ENCODE assay signal across 8 mouse cellular contexts in genomic region chr19:12006361-12006947, GRCm38 (mm10). TPM values are rescaled to one million over a fixed set of nuclear protein-coding genes. Genes with fewer than 3 reads are reported as not detected.
DNase-seq lines count a peak whose midpoint lies in the region; ATAC-seq and TF ChIP-seq lines count a peak whose summit lies in the region.

No protein-coding gene starts in this region.

- H3K4me2 ChIP-seq in forebrain, embryonic 16.5 days (ENCODE audit: low read length) = peak overlapping the region; percentile 58
- H3K4me2 ChIP-seq in liver, embryonic 12.5 days = peak overlapping the region; percentile 91
- peak overlapping the region; percentile 66 for H3K4me2 ChIP-seq in stomach, postnatal 0 days (replicated peaks; ENCODE audit: low read depth)

- peak overlapping the region; percentile 92 for H3K4me3 ChIP-seq in erythroblast, embryonic 14.5 days (replicated peaks)
- H3K4me3 ChIP-seq in testis, adult 2 months (ENCODE audit: control insufficient read depth, low read depth, low read length) = peak overlapping the region; percentile 63
- H3K4me3 ChIP-seq in forebrain, embryonic 16.5 days (replicated peaks; ENCODE audit: low read length) = peak overlapping the region; percentile 50
- H3K4me3 ChIP-seq in liver, embryonic 12.5 days = peak overlapping the region; percentile 64
- peak overlapping the region; percentile 70 for H3K4me3 ChIP-seq in stomach, postnatal 0 days (ENCODE audit: low read depth, low read length)

- H3K27me3 ChIP-seq in erythroblast, embryonic 14.5 days (ENCODE audit: control insufficient read depth) = no peaks in the 10 kb centered on the region
- no peaks in the 10 kb centered on the region for H3K27me3 ChIP-seq in testis, adult 2 months (ENCODE audit: control insufficient read depth, insufficient read depth, low read length)
- no peaks in the 10 kb centered on the region for H3K27me3 ChIP-seq in forebrain, embryonic 16.5 days (replicated peaks; ENCODE audit: control insufficient read depth, insufficient read depth, low read length)
- H3K27me3 ChIP-seq in liver, embryonic 12.5 days (replicated peaks) = no peaks in the 10 kb centered on the region
- H3K27me3 ChIP-seq in stomach, postnatal 0 days (ENCODE audit: control insufficient read depth, insufficient read depth, low read length) = no peaks in the 10 kb centered on the region

- TF ChIP-seq POLR2A in testis, adult 2 months (IDR thresholded peaks at IDR 0.05; ENCODE audit: control insufficient read depth, low read depth, low read length) = no peak

- no peak overlapping the region for H3K27ac ChIP-seq in testis, adult 2 months (ENCODE audit: control insufficient read depth, insufficient read depth, low read depth, low read length)
- peak overlapping the region; percentile 38 for H3K27ac ChIP-seq in forebrain, embryonic 16.5 days (ENCODE audit: low read length)
- peak overlapping the region; percentile 82 for H3K27ac ChIP-seq in liver, embryonic 12.5 days
- peak overlapping the region; percentile 92 for H3K27ac ChIP-seq in stomach, postnatal 0 days (replicated peaks)

- 2% methylated on average over 17 of the region's 17 CpGs for WGBS in forebrain, embryonic 16.5 days
- WGBS in liver, embryonic 12.5 days (ENCODE audit: insufficient replicate concordance) = 1% methylated on average over 17 of the region's 17 CpGs
- WGBS in stomach, postnatal 0 days = 8% methylated on average over 17 of the region's 17 CpGs

- peak overlapping the region; percentile 60 for H3K9ac ChIP-seq in forebrain, embryonic 16.5 days (replicated peaks; ENCODE audit: low read depth, low read length)
- H3K9ac ChIP-seq in liver, embryonic 12.5 days = peak overlapping the region; percentile 76
- H3K9ac ChIP-seq in stomach, postnatal 0 days (ENCODE audit: low read length) = peak overlapping the region; percentile 63; the same call in 1 of the 2 replicates

- H3K36me3 ChIP-seq in erythroblast, embryonic 14.5 days (ENCODE audit: control insufficient read depth) = no peaks in the 10 kb centered on the region
- no peaks in the 10 kb centered on the region for H3K36me3 ChIP-seq in testis, adult 2 months (ENCODE audit: control insufficient read depth, insufficient read depth, low read length)
- no peaks in the 10 kb centered on the region for H3K36me3 ChIP-seq in forebrain, embryonic 16.5 days (ENCODE audit: control insufficient read depth, insufficient read depth)
- H3K36me3 ChIP-seq in liver, embryonic 12.5 days = no peaks in the 10 kb centered on the region
- H3K36me3 ChIP-seq in stomach, postnatal 0 days (ENCODE audit: control insufficient read depth, insufficient read depth, low read length) = no peaks in the 10 kb centered on the region

- TF ChIP-seq EP300 in stomach, postnatal 0 days (optimal IDR thresholded peaks at IDR 0.05) = no peak

- H3K4me1 ChIP-seq in erythroblast, embryonic 14.5 days (ENCODE audit: control insufficient read depth) = peaks cover 81% of the 10 kb centered on the region
- peaks cover 15% of the 10 kb centered on the region for H3K4me1 ChIP-seq in testis, adult 2 months (ENCODE audit: control insufficient read depth, insufficient read depth, low read length)
- peaks cover 14% of the 10 kb centered on the region for H3K4me1 ChIP-seq in forebrain, embryonic 16.5 days (replicated peaks; ENCODE audit: control insufficient read depth, insufficient read depth, low read length)
- H3K4me1 ChIP-seq in liver, embryonic 12.5 days = peaks cover 63% of the 10 kb centered on the region
- no peaks in the 10 kb centered on the region for H3K4me1 ChIP-seq in stomach, postnatal 0 days (replicated peaks; ENCODE audit: control insufficient read depth, insufficient read depth)

- no peak for TF ChIP-seq CTCF in testis, adult 2 months (IDR thresholded peaks at IDR 0.05; ENCODE audit: control insufficient read depth, insufficient read depth, insufficient replicate concordance, low read depth, low read length)
- TF ChIP-seq CTCF in stomach, postnatal 0 days (IDR thresholded peaks at IDR 0.05; ENCODE audit: low read depth) = peak; percentile 34

- ATAC-seq in erythroblast, adult 5-6 weeks (replicated peaks; ENCODE audit: low FRiP score, poor library complexity, severe bottlenecking) = no peak
- ATAC-seq in forebrain, embryonic 16.5 days = no peak
- no peak for ATAC-seq in liver, embryonic 12.5 days
- ATAC-seq in stomach, postnatal 0 days (ENCODE audit: low FRiP score, low TSS enrichment) = no peak

- DNase-seq in testis, postnatal 10 days (ENCODE audit: low spot score) = no peak
- no peak for DNase-seq in stomach, postnatal 0 days (ENCODE audit: low spot score)
- no peak for DNase-seq in adrenal gland, postnatal 25 days

- H3K9me3 ChIP-seq in erythroblast, embryonic 14.5 days (ENCODE audit: control insufficient read depth, low read length) = no peaks in the 10 kb centered on the region
- H3K9me3 ChIP-seq in forebrain, embryonic 16.5 days (ENCODE audit: control insufficient read depth, low read length) = no peaks in the 10 kb centered on the region
- H3K9me3 ChIP-seq in liver, embryonic 12.5 days (replicated peaks) = no peaks in the 10 kb centered on the region
- no peaks in the 10 kb centered on the region for H3K9me3 ChIP-seq in stomach, postnatal 0 days (ENCODE audit: control insufficient read depth, low read length)

RNA-seq across cellular contexts. Expression of gene Olfr1423, which starts 34.7 kb away (rescaled TPM):
- not detected in 2 replicates for polyA plus RNA-seq in erythroblast, embryonic 14.5 days (2012)
- not detected in 2 replicates for total RNA-seq in erythroblast, adult 5-6 weeks (2015; ENCODE audit: low replicate concordance)
- total RNA-seq in erythroblast, adult 5-6 weeks (2017; ENCODE audit: low replicate concordance) = not detected in 2 replicates
- polyA plus RNA-seq in testis, adult 2 months (2012; rRNA removed) = not detected in 2 replicates
- polyA plus RNA-seq in forebrain, embryonic 16.5 days (2015; fragmentation: Nextera tagmentation; extraction: Ambion mirVana) = not detected in 2 replicates
- polyA plus RNA-seq in liver, embryonic 12.5 days (2016; fragmentation: Nextera tagmentation; extraction: Ambion mirVana) = 0.02 TPM in 1 of 2 replicates, not detected in the other
- not detected in 2 replicates for polyA plus RNA-seq in stomach, postnatal 0 days (2015; fragmentation: Nextera tagmentation; extraction: Ambion mirVana)
- not detected in 2 replicates for total RNA-seq in adrenal gland, postnatal 25 days (2021)

RNA-seq across cellular contexts. Expression of gene Osbp, which starts 40.7 kb away (rescaled TPM):
- 0.53 and 0.59 TPM in 2 replicates for polyA plus RNA-seq in erythroblast, embryonic 14.5 days (2012)
- 7.1 and 10.6 TPM in 2 replicates for total RNA-seq in erythroblast, adult 5-6 weeks (2015; ENCODE audit: low replicate concordance)
- 12.7 and 14.8 TPM in 2 replicates for total RNA-seq in erythroblast, adult 5-6 weeks (2017; ENCODE audit: low replicate concordance)
- polyA plus RNA-seq in testis, adult 2 months (2012; rRNA removed) = 23.0 and 24.4 TPM in 2 replicates
- polyA plus RNA-seq in forebrain, embryonic 16.5 days (2015; fragmentation: Nextera tagmentation; extraction: Ambion mirVana) = 4.1 and 4.3 TPM in 2 replicates
- polyA plus RNA-seq in liver, embryonic 12.5 days (2016; fragmentation: Nextera tagmentation; extraction: Ambion mirVana) = 2.8 and 3.0 TPM in 2 replicates
- polyA plus RNA-seq in stomach, postnatal 0 days (2015; fragmentation: Nextera tagmentation; extraction: Ambion mirVana) = 4.3 and 4.5 TPM in 2 replicates
- 91.9 and 111 TPM in 2 replicates for total RNA-seq in adrenal gland, postnatal 25 days (2021)

RNA-seq across cellular contexts. Expression of gene Olfr1424, which starts 56.0 kb away (rescaled TPM):
- not detected in 2 replicates for polyA plus RNA-seq in erythroblast, embryonic 14.5 days (2012)
- total RNA-seq in erythroblast, adult 5-6 weeks (2015; ENCODE audit: low replicate concordance) = not detected in 2 replicates
- not detected in 2 replicates for total RNA-seq in erythroblast, adult 5-6 weeks (2017; ENCODE audit: low replicate concordance)
- 0.12 TPM in 1 of 2 replicates, not detected in the other for polyA plus RNA-seq in testis, adult 2 months (2012; rRNA removed)
- polyA plus RNA-seq in forebrain, embryonic 16.5 days (2015; fragmentation: Nextera tagmentation; extraction: Ambion mirVana) = not detected in 2 replicates
- not detected in 2 replicates for polyA plus RNA-seq in liver, embryonic 12.5 days (2016; fragmentation: Nextera tagmentation; extraction: Ambion mirVana)
- not detected in 2 replicates for polyA plus RNA-seq in stomach, postnatal 0 days (2015; fragmentation: Nextera tagmentation; extraction: Ambion mirVana)
- total RNA-seq in adrenal gland, postnatal 25 days (2021) = not detected in 2 replicates
